Mouse (Mus musculus) Muller cell, postnatal 12 days (primary cell): ENCODE measurements at regions not wholly inside any gene's neighbourhood (a gene's known extent, or its start where the extent isn't known, plus 50 kb on each side); places are given as distances from the start of the nearest gene placed in this dataset.

Experiments
- DNase-seq: peaks from one replicate; pipeline ENCODE4 v3.0.0-alpha.2; 2015; ENCODE audit errors: inconsistent ontology term

GRCm38 (mm10) chr12:25393501-25393900, 296.6 kb upstream of the Id2 start:
- DNase-seq, result no peak

- no peak for DNase-seq
These were observed 292.3 kb upstream of the Id2 start for GRCm38 (mm10) chr12:25389202-25389601.

GRCm38 (mm10) chr12:25387791-25388280, 290.9 kb upstream of the Id2 start:
- DNase-seq, result peak; percentile 12

- no peak for DNase-seq
These were observed 286.0 kb upstream of the Id2 start for GRCm38 (mm10) chr12:25382961-25383360.

GRCm38 (mm10) chr12:25382475-25382874, 285.5 kb upstream of the Id2 start:
- no peak for DNase-seq

- DNase-seq, result no peak
These were observed 284.7 kb upstream of the Id2 start for GRCm38 (mm10) chr12:25381619-25382018.

GRCm38 (mm10) chr12:25379996-25380395, 283.1 kb upstream of the Id2 start:
- no peak for DNase-seq

GRCm38 (mm10) chr12:25379016-25379415, 282.1 kb upstream of the Id2 start:
- DNase-seq, result no peak

- no peak for DNase-seq
These were observed 281.2 kb upstream of the Id2 start for GRCm38 (mm10) chr12:25378036-25378645.

- peak; percentile 93 for DNase-seq
These were observed 279.5 kb upstream of the Id2 start for GRCm38 (mm10) chr12:25376451-25376850.

- no peak for DNase-seq
These were observed 270.6 kb upstream of the Id2 start for GRCm38 (mm10) chr12:25367541-25367940.

GRCm38 (mm10) chr12:25365600-25366267, 268.8 kb upstream of the Id2 start:
- DNase-seq, result no peak

GRCm38 (mm10) chr12:25364966-25365568, 268.1 kb upstream of the Id2 start:
- no peak for DNase-seq

GRCm38 (mm10) chr12:25363839-25364238, 266.9 kb upstream of the Id2 start:
- DNase-seq, result no peak

GRCm38 (mm10) chr12:25363341-25363740, 266.4 kb upstream of the Id2 start:
- DNase-seq, result no peak

- no peak for DNase-seq
These were observed 265.8 kb upstream of the Id2 start for GRCm38 (mm10) chr12:25362771-25363170.

GRCm38 (mm10) chr12:25360726-25361125, 263.8 kb upstream of the Id2 start:
- no peak for DNase-seq

- DNase-seq, result peak; percentile 40
These were observed 263.0 kb upstream of the Id2 start for GRCm38 (mm10) chr12:25359931-25360330.

- peak; percentile 56 for DNase-seq
These were observed 262.0 kb upstream of the Id2 start for GRCm38 (mm10) chr12:25358846-25359525.

GRCm38 (mm10) chr12:25356774-25357173, 259.8 kb upstream of the Id2 start:
- no peak for DNase-seq

- DNase-seq, result no peak
These were observed 258.3 kb upstream of the Id2 start for GRCm38 (mm10) chr12:25355217-25355616.

GRCm38 (mm10) chr12:25353402-25353896, 256.5 kb upstream of the Id2 start:
- DNase-seq, result no peak
